Mouse (Mus musculus) kidney, adult 18-20 months (tissue): ENCODE data around the gene Cdk19.
"Not testable (repeated sequence)": the region's sequence is repeated elsewhere in the genome, so short reads cannot be mapped to it uniquely, and the experiment has no call there.

Experiments
- DNase-seq: peaks from one replicate; pipeline ENCODE4 v3.0.0; 2021

Gene Cdk19

DNA sequence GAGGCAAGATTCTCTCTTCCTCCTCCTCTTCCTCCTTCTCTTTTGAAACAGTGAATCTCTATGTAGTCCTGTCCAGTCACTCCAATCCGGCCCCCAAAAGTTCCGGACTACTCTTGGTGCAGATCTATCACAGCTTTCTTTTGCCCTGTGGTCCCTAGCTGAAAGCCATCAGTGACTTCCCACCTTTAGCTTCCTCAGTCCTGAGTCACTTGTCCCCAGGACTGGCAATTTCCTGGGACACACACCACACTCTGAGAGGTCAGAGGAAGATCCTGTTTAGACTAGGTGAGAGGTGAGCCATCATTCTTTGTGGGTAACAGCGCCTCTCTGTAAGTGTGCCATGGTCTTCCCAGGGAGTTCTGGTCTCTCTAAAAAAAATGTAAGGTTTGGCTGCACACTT is 187.6 kb downstream of the Cdk19 start:
- DNase-seq, result no peak

DNA sequence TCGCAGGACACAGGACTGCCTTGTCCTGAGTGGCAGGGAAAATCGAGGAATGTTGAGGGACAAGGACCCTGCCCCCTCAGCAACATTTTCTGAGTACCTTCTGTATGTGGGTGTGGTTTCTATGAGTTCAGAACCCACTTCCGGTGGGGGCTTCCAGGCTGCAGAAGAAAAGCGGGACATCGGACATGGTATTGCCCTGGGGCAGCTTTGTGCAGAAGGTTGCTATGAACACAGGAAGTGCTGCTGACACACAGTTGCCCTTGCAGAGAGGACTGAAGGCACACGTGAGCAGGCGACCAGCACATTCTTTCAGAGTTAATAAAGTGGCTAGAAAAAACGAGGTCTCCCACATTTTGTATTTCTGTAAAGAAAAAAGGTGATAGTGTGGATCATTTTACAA is 188.2 kb downstream of the Cdk19 start:
- DNase-seq, result no peak

DNA sequence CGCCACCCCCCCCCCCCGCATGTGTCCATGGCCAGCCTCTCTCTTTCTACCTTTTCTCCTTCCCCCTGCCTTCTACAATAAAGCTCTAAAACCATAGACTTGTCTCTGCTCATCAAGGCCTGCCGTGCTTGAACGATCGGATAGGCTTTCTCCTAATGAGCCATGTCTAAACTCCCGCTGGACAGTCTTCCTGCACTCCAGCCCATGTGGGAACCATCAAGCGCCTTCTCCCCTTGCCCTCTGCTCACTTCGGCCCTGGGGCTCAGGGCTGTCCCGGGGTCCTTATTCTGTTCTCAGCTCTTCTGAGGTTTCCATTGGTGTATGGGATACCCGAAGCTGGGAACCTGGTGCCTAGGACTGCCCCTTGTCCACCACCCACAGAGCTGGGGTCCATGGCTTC is 189.3 kb downstream of the Cdk19 start:
- no peak for DNase-seq

DNA sequence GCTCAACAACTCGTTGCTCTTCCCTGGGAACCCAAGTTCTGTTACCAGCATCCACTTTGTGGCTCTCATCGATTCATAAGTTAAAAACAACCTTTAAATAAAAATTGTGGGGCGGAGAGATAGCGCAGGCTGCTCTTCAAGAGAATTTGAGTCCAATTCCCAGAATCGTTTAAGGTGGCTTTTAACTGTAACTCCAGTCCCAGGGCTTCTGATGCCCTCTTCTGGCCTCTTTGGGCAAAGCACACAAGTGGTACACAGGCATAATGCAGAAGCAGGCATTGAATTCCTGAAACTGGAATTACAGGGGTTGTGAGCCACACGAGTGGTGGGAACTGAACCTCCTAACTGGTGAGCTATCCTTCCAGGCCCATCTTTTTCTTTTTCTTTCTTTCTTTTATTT is 190.3 kb downstream of the Cdk19 start:
- DNase-seq, result peak; percentile 72

DNA sequence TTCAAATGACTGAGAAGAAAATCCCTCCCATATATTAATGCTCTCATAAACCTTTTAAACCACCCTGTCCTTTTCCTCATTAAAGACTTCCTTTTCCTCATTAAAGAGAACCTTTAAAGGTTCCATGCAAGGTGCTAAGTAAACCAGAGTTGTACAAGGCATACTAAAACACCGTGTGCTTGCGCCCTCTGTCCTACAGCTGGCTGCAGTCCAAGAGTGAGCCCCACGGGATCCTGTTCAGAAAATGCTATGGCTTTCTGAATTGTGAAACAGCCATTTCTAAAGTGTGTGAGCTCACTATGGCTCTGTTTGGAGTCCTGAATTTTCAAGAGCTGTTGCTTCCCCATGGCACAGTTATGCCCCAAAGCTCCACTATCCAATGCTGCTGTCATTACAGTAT is 191.3 kb downstream of the Cdk19 start:
- no peak for DNase-seq

DNA sequence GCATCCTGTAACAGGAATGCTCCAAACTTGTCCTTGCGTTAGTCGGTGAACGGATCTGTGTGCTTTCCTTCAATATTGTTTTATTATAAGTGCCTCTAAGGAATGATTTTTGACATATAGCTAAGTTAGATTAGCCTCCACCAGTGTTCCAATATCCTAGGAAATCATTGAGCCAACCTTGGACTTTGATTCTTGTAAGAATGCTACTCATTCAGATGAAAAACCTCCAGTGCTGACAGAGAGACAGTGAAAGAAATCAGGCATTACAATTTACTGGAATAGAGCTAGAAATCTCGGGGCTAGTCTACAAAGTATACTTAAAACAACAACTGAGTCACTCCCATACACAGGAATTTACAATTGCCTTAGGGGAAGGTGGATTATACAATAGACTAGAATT is 193.2 kb downstream of the Cdk19 start:
- DNase-seq, result not testable (repeated sequence)
